Mouse (Mus musculus) spleen, adult 2 months (tissue): ENCODE results near the gene Plekha4.

ENCODE experiments used
- CTCF ChIP-seq: fragments of 200-500 bp; IDR thresholded peaks from 2 replicates; pipeline ENCODE4 v1.5.1; 2011; ENCODE audit warnings: mild to moderate bottlenecking, inconsistent platforms; ENCODE audit not compliant: insufficient read depth, insufficient read length, insufficient replicate concordance; ENCODE audit errors: extremely low read depth
- POLR2A ChIP-seq: fragments of 200-500 bp; IDR thresholded peaks from 2 replicates; pipeline ENCODE4 v1.6.1; 2011; ENCODE audit warnings: low read depth, low read length, inconsistent platforms

DNA sequence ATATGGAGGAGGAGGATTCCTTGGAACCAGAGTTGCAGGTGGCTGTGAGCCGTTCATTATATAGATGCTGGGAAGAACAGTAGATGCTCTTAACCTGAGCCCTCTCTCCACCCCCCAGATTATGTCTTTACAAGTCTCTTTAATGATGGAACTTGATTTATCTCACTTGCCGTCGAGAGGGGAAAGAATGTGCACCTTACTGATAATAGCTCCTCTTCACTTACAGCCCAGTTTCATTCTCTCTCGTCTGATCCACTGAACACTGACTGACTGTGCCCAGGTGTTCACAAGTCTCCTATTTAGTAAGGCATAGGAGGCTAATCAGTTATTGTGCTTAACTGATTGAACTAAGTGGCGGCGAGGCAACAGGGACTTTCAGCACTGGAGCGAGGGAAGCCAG is 36.6 kb upstream of the Plekha4 start:
- TF ChIP-seq CTCF: no peak
- no peak for TF ChIP-seq POLR2A
